ENCODE assay signal across 8 mouse cellular contexts in genomic region chr6:120111984-120112803, GRCm38 (mm10). TPM values are rescaled to one million over a fixed set of nuclear protein-coding genes. Genes with fewer than 3 reads are reported as not detected.
DNase-seq lines count a peak whose midpoint lies in the region; ATAC-seq and TF ChIP-seq lines count a peak whose summit lies in the region.

No protein-coding gene starts in this region.

- H3K27me3 ChIP-seq in hindbrain, embryonic 16.5 days (replicated peaks; ENCODE audit: control insufficient read depth, insufficient read depth, low read length): no peaks in the 10 kb centered on the region
- no peaks in the 10 kb centered on the region for H3K27me3 ChIP-seq in midbrain, embryonic 10.5 days (ENCODE audit: low read depth, poor library complexity, severe bottlenecking)

- DNase-seq in NIH3T3 (ENCODE audit: low read depth): peak; percentile 89
- peak; percentile 24 for DNase-seq in cerebellum, adult 9-11 months
- DNase-seq in gastrocnemius, adult 2 months: peak; percentile 91
- DNase-seq in left cerebral cortex, postnatal 4 days: peak; percentile 84
- DNase-seq in midbrain, embryonic 10.5 days (ENCODE audit: low spot score): peak; percentile 81
- peak; percentile 62 for DNase-seq in right cerebral cortex, postnatal 4 days

- WGBS in hindbrain, embryonic 16.5 days: 8% methylated on average over 18 of the region's 22 CpGs
- WGBS in midbrain, embryonic 10.5 days: 7% methylated on average over 21 of the region's 22 CpGs

- H3K27ac ChIP-seq in gastrocnemius, adult 2 months: peak overlapping the region; percentile 94
- peak overlapping the region; percentile 44 for H3K27ac ChIP-seq in hindbrain, embryonic 16.5 days (ENCODE audit: low read depth, low read length)
- H3K27ac ChIP-seq in midbrain, embryonic 10.5 days (replicated peaks): peak overlapping the region; percentile 84

- ATAC-seq in hindbrain, embryonic 16.5 days: peak; percentile 92
- no peak for ATAC-seq in erythroid progenitor cell, adult 5-6 weeks (replicated peaks; ENCODE audit: low FRiP score, poor library complexity, severe bottlenecking)

- H3K9ac ChIP-seq in hindbrain, embryonic 16.5 days (ENCODE audit: low read depth, low read length): peak overlapping the region; percentile 38

- TF ChIP-seq CTCF in gastrocnemius, adult 2 months (IDR thresholded peaks at IDR 0.05): peak; percentile 22

- no peaks in the 10 kb centered on the region for H3K9me3 ChIP-seq in hindbrain, embryonic 16.5 days (ENCODE audit: control insufficient read depth, low read length)
- H3K9me3 ChIP-seq in midbrain, embryonic 10.5 days (replicated peaks): no peaks in the 10 kb centered on the region

- H3K4me1 ChIP-seq in hindbrain, embryonic 16.5 days (ENCODE audit: control insufficient read depth, insufficient read depth, low read depth, low read length): peaks cover 3% of the 10 kb centered on the region; the same call in 1 of the 2 replicates
- H3K4me1 ChIP-seq in midbrain, embryonic 10.5 days: peaks cover 42% of the 10 kb centered on the region

- H3K4me2 ChIP-seq in hindbrain, embryonic 16.5 days (ENCODE audit: low read length): peak overlapping the region; percentile 55

- H3K36me3 ChIP-seq in hindbrain, embryonic 16.5 days (ENCODE audit: control insufficient read depth, insufficient read depth, low read length): no peaks in the 10 kb centered on the region
- H3K36me3 ChIP-seq in midbrain, embryonic 10.5 days: no peaks in the 10 kb centered on the region

- peak overlapping the region; percentile 70 for H3K4me3 ChIP-seq in gastrocnemius, adult 2 months
- peak overlapping the region; percentile 28 for H3K4me3 ChIP-seq in hindbrain, embryonic 16.5 days (ENCODE audit: low read length)
- peak overlapping the region; percentile 44 for H3K4me3 ChIP-seq in midbrain, embryonic 10.5 days

- intact Hi-C loops in gastrocnemius, adult 2 months (cut with DNase I): loop anchor here (2.0 kb wide), 2 partner anchors 75 to 81 kb away; no protein-coding TSS in a partner anchor
- intact Hi-C loops in left cerebral cortex, postnatal 4 days (cut with DNase I): loop anchor here (10.0 kb wide), 1 partner anchor 53 kb away; no protein-coding TSS in a partner anchor

RNA-seq across cellular contexts. Expression of gene Ninj2, which starts 19.0 kb away (rescaled TPM):
- not detected for total RNA-seq in gastrocnemius, adult 2 months (2021)
- not detected in 2 replicates for polyA plus RNA-seq in hindbrain, embryonic 16.5 days (2015; fragmentation: Nextera tagmentation; extraction: Ambion mirVana)
- total RNA-seq in left cerebral cortex, postnatal 4 days (2021): not detected
- polyA plus RNA-seq in midbrain, embryonic 10.5 days (2016; fragmentation: Nextera tagmentation; extraction: Ambion mirVana): not detected in 2 replicates
- total RNA-seq in erythroid progenitor cell, adult 5-6 weeks (2015; ENCODE audit: low replicate concordance): 3.6 TPM in 1 of 2 replicates, not detected in the other
- not detected in 2 replicates for total RNA-seq in erythroid progenitor cell, adult 5-6 weeks (2017; ENCODE audit: low replicate concordance)

Comparison
In these comparisons a context has a peak if more than half of its experiments do, and no peak if none do; other contexts are left out.
1. DNase-seq: peak in every context shown above with its lines; median percentile 91 in gastrocnemius, adult 2 months; 89 in NIH3T3; 84 in left cerebral cortex, postnatal 4 days; 81 in midbrain, embryonic 10.5 days; 62 in right cerebral cortex, postnatal 4 days; 24 in cerebellum, adult 9-11 months.
2. H3K27ac ChIP-seq: peak in every context shown above with its lines; median percentile 94 in gastrocnemius, adult 2 months; 84 in midbrain, embryonic 10.5 days; 44 in hindbrain, embryonic 16.5 days.